Mouse (Mus musculus) liver, postnatal 0 days (tissue): ENCODE data around the gene Trim50. TPM values are rescaled to one million over a fixed set of nuclear protein-coding genes. Genes with fewer than 3 reads are reported as not detected.

Source experiments
- ATAC-seq: fragments of 200-750 bp; cut with Nextera tagmentation; 2 replicates; pipeline ENCODE4 v1.8.0; 2017; ENCODE audit warnings: mild to moderate bottlenecking, moderate library complexity
- DNase-seq: peaks from one replicate; pipeline ENCODE4 v3.0.0-alpha.2; 2016
- H3K27ac ChIP-seq: fragments of 300-500 bp; sonication (generic); 2 replicates; pipeline ENCODE4 v1.5.1; 2014; ENCODE audit warnings: antibody characterized with exemption, moderate library complexity, mild to moderate bottlenecking, low read depth
- H3K27me3 ChIP-seq: fragments of 300-500 bp; sonication (generic); 2 replicates; pipeline ENCODE4 v1.6.1; 2014; ENCODE audit warnings: low read length, control low read depth, mixed read lengths; ENCODE audit not compliant: insufficient read depth
- H3K36me3 ChIP-seq: fragments of 300-500 bp; sonication (generic); replicated peaks from 2 replicates; pipeline ENCODE4 v1.6.1; 2014; ENCODE audit warnings: mild to moderate bottlenecking, control low read depth, low read length, moderate library complexity, mixed read lengths; ENCODE audit not compliant: insufficient read depth
- H3K4me1 ChIP-seq: fragments of 300-500 bp; sonication (generic); 2 replicates; pipeline ENCODE4 v1.6.1; 2014; ENCODE audit warnings: antibody characterized with exemption, mild to moderate bottlenecking, control low read depth; ENCODE audit not compliant: insufficient read depth
- H3K4me2 ChIP-seq: fragments of 300-500 bp; sonication (generic); 2 replicates; pipeline ENCODE4 v1.6.1; 2014; ENCODE audit warnings: low read depth, mild to moderate bottlenecking, low read length, moderate library complexity, mixed read lengths
- H3K4me3 ChIP-seq: fragments of 300-500 bp; sonication (generic); 2 replicates; pipeline ENCODE4 v1.5.1; 2014; ENCODE audit warnings: low read depth, low read length
- H3K9ac ChIP-seq: fragments of 300-500 bp; sonication (generic); replicated peaks from 2 replicates; pipeline ENCODE4 v1.6.1; 2014; ENCODE audit warnings: mild to moderate bottlenecking, moderate library complexity
- H3K9me3 ChIP-seq: fragments of 300-500 bp; sonication (generic); 2 replicates; pipeline ENCODE4 v1.6.1; 2016; ENCODE audit warnings: mild to moderate bottlenecking, control low read depth, low read length, mixed read lengths
- CTCF ChIP-seq: sonication (generic); IDR thresholded peaks from 2 replicates; pipeline ENCODE4 v1.5.1; 2016; ENCODE audit warnings: antibody characterized with exemption, low read depth
- EP300 ChIP-seq: IDR thresholded peaks from 2 replicates; pipeline ENCODE4 v1.6.1; 2016; ENCODE audit warnings: antibody characterized with exemption, low read depth, mild to moderate bottlenecking
- WGBS: fragments of 180-500 bp; shearing (Covaris S2); extraction: QIAGEN DNeasy Blood & Tissue Kit; methylation state at CpG from one replicate; pipeline ENCODE4 v1.1.7; 2014; ENCODE audit not compliant: insufficient replicate concordance; 5-methylcytosine and 5-hydroxymethylcytosine counted together
- microRNA-seq: library from miRNA; unstranded; fragments of <30 nt; microRNA quantifications from one replicate; pipeline ENCODE4, GENCODE M21; 2016
- polyA plus RNA-seq: library from polyadenylated mRNA; unstranded; fragments of >200 nt; fragmentation: Nextera tagmentation; extraction: Ambion mirVana; gene quantifications from 2 replicates; pipeline ENCODE4 v1.2.1, GENCODE M21; 2015

The Trim50 gene
- polyA plus RNA-seq, 1 experiment from 2014 or later = not detected

DNA sequence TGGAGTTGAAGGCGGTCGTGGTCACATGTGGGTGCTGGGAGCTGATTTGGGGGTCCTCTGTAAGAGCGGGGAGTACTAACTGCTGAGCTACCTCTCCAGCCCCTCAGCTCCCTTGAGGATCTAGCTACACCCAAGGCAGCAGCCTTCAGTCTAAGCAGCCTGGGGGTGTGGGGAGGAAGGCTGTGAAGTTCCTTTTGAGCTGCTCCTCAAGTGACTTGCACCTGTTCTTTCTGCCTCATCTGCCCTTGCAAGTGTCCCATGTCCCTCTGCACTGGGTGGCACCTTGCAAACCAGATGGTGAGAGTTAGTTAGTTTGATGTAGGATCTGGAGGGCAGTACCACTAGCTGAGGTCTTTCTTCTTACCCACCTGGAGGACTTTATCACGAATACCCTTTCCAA, 55.0 kb downstream of the Trim50 start:
- Histone ChIP-seq H3K9me3 (no peaks in the 10 kb centered on the region), H3K27ac (no peak overlapping the region), H3K36me3 (no peaks in the 10 kb centered on the region), H3K4me2 (no peak overlapping the region), H3K27me3 (no peaks in the 10 kb centered on the region), H3K4me3 (no peak overlapping the region), H3K9ac (no peak overlapping the region), H3K4me1 (no peaks in the 10 kb centered on the region)
- no peak for ATAC-seq
- TF ChIP-seq EP300 = no peak
- no peak for TF ChIP-seq CTCF
- WGBS = 71% methylated on average over 4 of the region's 4 CpGs
- DNase-seq = no peak

DNA sequence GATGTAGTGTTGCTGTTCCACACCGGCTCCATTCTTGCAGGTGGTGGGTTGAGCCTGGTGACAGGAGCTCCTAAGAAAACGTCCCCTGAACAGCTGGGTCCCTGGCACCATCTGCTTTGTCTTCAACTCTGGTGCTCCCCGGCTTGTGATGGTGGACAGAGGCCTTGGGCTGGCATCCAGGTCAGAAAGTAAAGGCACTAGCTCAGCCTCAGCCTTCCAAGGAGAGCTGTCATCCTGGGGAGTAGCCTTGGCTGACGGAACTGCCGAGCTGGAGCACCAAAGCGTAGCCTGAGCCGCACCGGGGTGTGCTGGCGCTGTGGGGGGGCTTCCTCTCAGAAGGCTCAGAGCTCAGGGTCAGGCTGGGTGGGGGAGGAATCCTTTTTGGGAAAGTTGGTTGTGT, 57.2 kb downstream of the Trim50 start:
- no peak for DNase-seq

More for the DNA sequence above, 57.2 kb downstream of the Trim50 start:
- TF ChIP-seq CTCF = no peak
- no peak overlapping the region for H3K4me3 ChIP-seq
- H3K27ac ChIP-seq = no peak overlapping the region
- H3K9ac ChIP-seq = no peak overlapping the region
- H3K4me1 ChIP-seq = no peaks in the 10 kb centered on the region
- WGBS = 78% methylated on average over 9 of the region's 9 CpGs
- no peak for ATAC-seq
- H3K27me3 ChIP-seq = no peaks in the 10 kb centered on the region
- H3K9me3 ChIP-seq = no peaks in the 10 kb centered on the region
- no peaks in the 10 kb centered on the region for H3K36me3 ChIP-seq
- H3K4me2 ChIP-seq = no peak overlapping the region

Small RNA genes within 50 kb of the gene (microRNA-seq; reads per million reads assigned to microRNA genes)
- not detected for gene Mir7033

Other genes with a start within 250 kb of the Trim50 start
- 10.4 and 12.3 TPM in 2 replicates for gene Tbl2, start 203.6 kb upstream of the Trim50 start, polyA plus RNA-seq
- 30.1 and 32.6 TPM in 2 replicates for gene Bcl7b, start 185.0 kb upstream of the Trim50 start, polyA plus RNA-seq
- gene Baz1b, start 166.0 kb upstream of the Trim50 start, polyA plus RNA-seq = 10.5 and 11.7 TPM in 2 replicates
- 0.16 and 0.25 TPM in 2 replicates for gene Fzd9, start 102.1 kb upstream of the Trim50 start, polyA plus RNA-seq
- gene Fkbp6, start 3.3 kb upstream of the Trim50 start, polyA plus RNA-seq = not detected in 2 replicates
- gene Nsun5, start 16.7 kb downstream of the Trim50 start, polyA plus RNA-seq = 9.4 and 10.0 TPM in 2 replicates
- 3.2 and 3.5 TPM in 2 replicates for gene Pom121, start 41.3 kb downstream of the Trim50 start, polyA plus RNA-seq
- 2.4 and 2.7 TPM in 2 replicates for gene Hip1, start 191.8 kb downstream of the Trim50 start, polyA plus RNA-seq
- gene Ccl26, start 210.3 kb downstream of the Trim50 start, polyA plus RNA-seq = not detected in 2 replicates
- gene Ccl24, start 219.8 kb downstream of the Trim50 start, polyA plus RNA-seq = 25.6 and 28.4 TPM in 2 replicates